Mouse (Mus musculus): ENCODE data around the gene Iqgap1. TPM values are rescaled to one million over a fixed set of nuclear protein-coding genes. Genes with fewer than 3 reads are reported as not detected.
"Not testable (repeated sequence)": the region's sequence is repeated elsewhere in the genome, so short reads cannot be mapped to it uniquely, and the experiment has no call there.

Iqgap1 gene
- polyA plus RNA-seq, 1 experiment from 2014 or later: 21.7 TPM

GRCm38 (mm10) chr7:80840937-80841336, 15.2 kb upstream of the Iqgap1 start:
- 79% methylated on average over 4 of the region's 4 CpGs for WGBS
- Histone ChIP-seq H3K4me2 (replicated peaks) (no peak overlapping the region), H3K9me3 (no peaks in the 10 kb centered on the region), H3K4me1 (no peaks in the 10 kb centered on the region), H3K9ac (replicated peaks) (no peak overlapping the region), H3K36me3 (no peaks in the 10 kb centered on the region), H3K4me3 (no peak overlapping the region), H3K27me3 (no peaks in the 10 kb centered on the region), H3K27ac (replicated peaks) (no peak overlapping the region)
- ATAC-seq (replicated peaks): no peak

- WGBS: 11% methylated on average over 1 of the region's 1 CpGs
- no peak for ATAC-seq (replicated peaks)
- no peak overlapping the region for H3K4me3 ChIP-seq
These were observed 14.5 kb upstream of the Iqgap1 start for GRCm38 (mm10) chr7:80840241-80840640.

DNA sequence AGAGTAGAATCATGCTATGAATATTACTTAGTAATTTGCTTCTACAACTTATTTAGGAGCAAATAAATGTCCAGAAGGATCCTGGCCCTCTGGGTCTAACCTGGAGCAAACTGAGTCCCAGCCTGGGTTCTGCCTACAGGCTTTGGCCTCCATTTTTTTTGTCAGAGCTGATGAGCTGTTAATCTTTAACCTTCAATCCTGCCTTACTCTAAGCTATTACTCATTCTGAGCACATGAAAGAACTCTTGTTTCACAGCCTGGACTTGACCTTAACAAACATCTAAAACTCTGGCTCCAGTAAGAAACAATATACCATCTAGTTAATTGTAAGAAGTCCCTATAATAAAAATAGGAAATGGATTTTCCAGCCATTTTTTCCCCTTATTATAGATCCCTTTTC, 14.0 kb upstream of the Iqgap1 start:
- Histone ChIP-seq H3K36me3 (no peaks in the 10 kb centered on the region), H3K4me1 (no peaks in the 10 kb centered on the region), H3K9ac (replicated peaks) (no peak overlapping the region), H3K4me3 (no peak overlapping the region), H3K4me2 (replicated peaks) (no peak overlapping the region), H3K27ac (replicated peaks) (no peak overlapping the region), H3K9me3 (no peaks in the 10 kb centered on the region), H3K27me3 (no peaks in the 10 kb centered on the region)
- no peak for ATAC-seq (replicated peaks)

More at GRCm38 (mm10) chr7:80840241-80840640, 14.5 kb upstream of the Iqgap1 start:
- no peaks in the 10 kb centered on the region for H3K36me3 ChIP-seq
- no peak overlapping the region for H3K9ac ChIP-seq (replicated peaks)
- H3K27me3 ChIP-seq: no peaks in the 10 kb centered on the region
- H3K9me3 ChIP-seq: no peaks in the 10 kb centered on the region
- H3K4me1 ChIP-seq: no peaks in the 10 kb centered on the region
- H3K27ac ChIP-seq (replicated peaks): no peak overlapping the region
- no peak overlapping the region for H3K4me2 ChIP-seq (replicated peaks)

DNA sequence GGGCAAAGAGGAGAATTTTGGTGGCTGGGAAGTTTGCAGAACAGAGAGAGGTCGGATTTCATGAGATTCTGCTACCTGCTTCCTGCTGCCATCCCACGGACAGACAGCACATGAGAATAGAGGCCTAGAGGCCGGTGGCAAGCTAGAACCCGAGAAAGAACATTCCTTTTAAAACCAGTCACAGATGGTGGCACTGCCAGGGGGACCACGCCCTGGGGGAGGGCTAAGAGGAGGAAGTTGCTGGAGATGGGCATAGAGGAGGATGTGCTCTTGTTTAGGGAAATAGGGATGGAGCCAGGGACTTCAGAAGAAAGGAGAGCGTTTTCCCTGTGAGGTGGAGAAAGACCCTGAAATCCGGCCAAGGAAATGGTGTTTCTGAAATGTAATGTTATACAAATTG, 12.5 kb upstream of the Iqgap1 start:
- Histone ChIP-seq H3K9ac (replicated peaks) (no peak overlapping the region), H3K4me2 (replicated peaks) (no peak overlapping the region), H3K27me3 (no peaks in the 10 kb centered on the region), H3K9me3 (no peaks in the 10 kb centered on the region), H3K4me3 (no peak overlapping the region), H3K4me1 (no peaks in the 10 kb centered on the region), H3K36me3 (no peaks in the 10 kb centered on the region), H3K27ac (replicated peaks) (no peak overlapping the region)
- no peak for ATAC-seq (replicated peaks)
- 50% methylated on average over 7 of the region's 7 CpGs for WGBS

GRCm38 (mm10) chr7:80837736-80838135, 12.0 kb upstream of the Iqgap1 start:
- H3K36me3 ChIP-seq: no peaks in the 10 kb centered on the region
- H3K27ac ChIP-seq (replicated peaks): no peak overlapping the region
- no peak overlapping the region for H3K4me2 ChIP-seq (replicated peaks)
- no peak overlapping the region for H3K4me3 ChIP-seq
- peaks cover 3% of the 10 kb centered on the region; the same call in 1 of the 2 replicates for H3K4me1 ChIP-seq
- ATAC-seq (replicated peaks): no peak
- H3K9ac ChIP-seq (replicated peaks): no peak overlapping the region
- no peaks in the 10 kb centered on the region for H3K27me3 ChIP-seq
- WGBS: 57% methylated on average over 9 of the region's 9 CpGs
- no peaks in the 10 kb centered on the region for H3K9me3 ChIP-seq

GRCm38 (mm10) chr7:80835984-80836652, 10.3 kb upstream of the Iqgap1 start:
- no peak overlapping the region for H3K4me2 ChIP-seq (replicated peaks)
- WGBS: 83% methylated on average over 4 of the region's 4 CpGs
- peaks cover 7% of the 10 kb centered on the region; the same call in 1 of the 2 replicates for H3K4me1 ChIP-seq
- no peaks in the 10 kb centered on the region for H3K9me3 ChIP-seq
- no peak overlapping the region for H3K9ac ChIP-seq (replicated peaks)
- H3K36me3 ChIP-seq: no peaks in the 10 kb centered on the region
- H3K4me3 ChIP-seq: no peak overlapping the region
- ATAC-seq (replicated peaks): no peak
- no peaks in the 10 kb centered on the region for H3K27me3 ChIP-seq
- H3K27ac ChIP-seq (replicated peaks): no peak overlapping the region

DNA sequence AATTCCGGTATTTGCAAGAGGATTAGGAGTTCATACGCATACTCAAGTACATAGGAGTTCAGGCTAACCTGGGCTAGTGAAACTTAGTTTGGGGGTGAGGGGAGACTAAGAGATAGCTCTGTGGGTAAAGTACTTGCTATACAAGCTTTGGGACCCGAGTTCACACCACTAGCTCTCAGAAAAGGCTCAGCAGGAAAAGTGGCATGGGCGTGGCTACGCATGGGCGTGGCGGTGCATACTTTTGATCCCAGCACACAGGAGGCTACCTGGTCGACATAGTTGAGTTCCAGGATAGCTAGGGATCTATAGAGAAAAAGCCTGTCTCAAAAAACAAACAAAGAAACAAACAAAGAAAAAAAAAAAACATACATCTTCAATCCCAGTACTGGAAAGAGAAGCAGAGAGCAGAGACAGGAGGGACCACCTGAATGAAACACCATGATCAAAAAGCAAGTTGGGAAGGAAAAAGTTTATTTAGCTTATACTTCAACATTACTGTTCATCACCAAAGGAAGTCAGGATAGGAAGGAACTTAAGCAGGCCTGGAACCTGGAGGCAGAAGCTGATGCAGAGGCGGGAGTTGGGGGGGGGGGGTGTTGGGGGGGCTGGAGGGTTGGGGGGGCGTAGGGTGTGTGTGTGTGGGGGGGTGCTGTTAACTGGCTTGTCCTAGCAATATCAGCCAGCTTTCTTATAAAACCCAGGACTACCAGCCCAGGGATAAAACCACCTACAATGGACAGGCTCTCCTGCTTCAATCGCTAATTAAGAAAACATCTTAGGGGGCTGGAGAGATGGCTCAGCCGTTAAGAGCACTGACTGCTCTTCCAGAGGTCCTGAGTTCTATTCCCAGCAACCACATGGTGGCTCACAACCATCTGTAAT, 8.1 kb upstream of the Iqgap1 start:
- Histone ChIP-seq H3K4me1 (peaks cover 7% of the 10 kb centered on the region; the same call in 1 of the 2 replicates), H3K9ac (replicated peaks) (no peak overlapping the region), H3K27me3 (no peaks in the 10 kb centered on the region), H3K36me3 (no peaks in the 10 kb centered on the region), H3K4me3 (no peak overlapping the region), H3K9me3 (no peaks in the 10 kb centered on the region), H3K4me2 (replicated peaks) (no peak overlapping the region), H3K27ac (replicated peaks) (no peak overlapping the region)
- no peak for ATAC-seq (replicated peaks)
- 40% methylated on average over 12 of the region's 12 CpGs for WGBS

DNA sequence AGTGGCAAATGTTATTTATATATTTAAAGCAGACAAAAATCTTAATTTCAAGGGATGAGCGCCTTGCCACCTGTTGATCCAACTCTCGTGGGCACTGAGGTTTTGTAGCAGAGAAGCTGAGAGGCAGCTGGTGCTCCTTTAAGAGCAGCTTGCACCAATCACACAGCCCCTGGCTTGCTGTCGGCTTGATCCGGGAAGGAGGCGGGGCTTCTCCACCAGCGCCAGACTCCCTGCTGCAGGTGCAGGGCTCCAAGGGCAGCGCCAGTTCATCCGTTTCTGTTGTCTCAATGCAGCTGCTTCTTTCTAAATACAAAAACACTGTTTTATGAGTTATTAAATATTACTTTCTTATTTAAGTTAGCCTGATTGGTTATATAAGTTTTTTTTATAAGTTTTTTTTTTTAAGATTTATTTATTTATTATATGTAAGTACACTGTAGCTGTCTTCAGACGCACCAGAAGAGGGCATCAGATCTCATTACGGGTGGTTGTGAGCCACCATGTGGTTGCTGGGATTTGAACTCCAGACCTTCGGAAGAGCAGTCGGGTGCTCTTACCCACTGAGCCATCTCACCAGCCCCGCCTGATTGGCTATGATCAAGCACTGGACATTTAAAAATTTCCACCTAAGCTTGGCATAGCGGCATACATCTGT, 7.3 kb upstream of the Iqgap1 start:
- H3K9me3 ChIP-seq; H3K27me3 ChIP-seq; H3K9ac ChIP-seq (replicated peaks); H3K4me3 ChIP-seq; H3K4me1 ChIP-seq; H3K36me3 ChIP-seq; H3K27ac ChIP-seq (replicated peaks): not testable (repeated sequence)
- ATAC-seq (replicated peaks): peak; percentile 78
- 17% methylated on average over 14 of the region's 14 CpGs for WGBS
- peak overlapping the region; percentile 23; the same call in 1 of the 2 replicates for H3K4me2 ChIP-seq (replicated peaks)

DNA sequence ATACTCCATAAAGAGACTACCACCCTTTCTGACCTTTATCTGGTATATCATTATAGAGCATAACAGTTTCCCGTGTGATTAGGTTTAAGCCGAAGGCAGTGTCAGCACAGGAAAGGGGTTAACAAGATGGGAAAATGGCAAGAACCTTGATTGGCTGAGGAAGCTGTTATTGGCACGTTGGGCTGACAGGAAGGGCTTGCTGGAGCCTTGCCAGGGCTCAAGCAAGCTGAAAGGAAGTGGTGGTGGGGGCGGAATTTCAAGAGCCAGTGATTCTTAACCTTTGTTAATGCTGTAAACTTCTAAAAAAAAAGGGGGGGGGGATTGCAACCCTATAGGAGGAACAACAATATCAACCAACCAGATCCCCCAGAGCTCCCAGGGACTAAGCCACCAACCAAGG, 6.4 kb upstream of the Iqgap1 start:
- Histone ChIP-seq H3K27me3 (no peaks in the 10 kb centered on the region), H3K4me1 (peaks cover 7% of the 10 kb centered on the region; the same call in 1 of the 2 replicates), H3K9me3 (no peaks in the 10 kb centered on the region), H3K9ac (replicated peaks) (no peak overlapping the region), H3K4me2 (replicated peaks) (no peak overlapping the region), H3K36me3 (no peaks in the 10 kb centered on the region), H3K4me3 (no peak overlapping the region), H3K27ac (replicated peaks) (no peak overlapping the region)
- WGBS: 28% methylated on average over 4 of the region's 4 CpGs
- ATAC-seq (replicated peaks): no peak

DNA sequence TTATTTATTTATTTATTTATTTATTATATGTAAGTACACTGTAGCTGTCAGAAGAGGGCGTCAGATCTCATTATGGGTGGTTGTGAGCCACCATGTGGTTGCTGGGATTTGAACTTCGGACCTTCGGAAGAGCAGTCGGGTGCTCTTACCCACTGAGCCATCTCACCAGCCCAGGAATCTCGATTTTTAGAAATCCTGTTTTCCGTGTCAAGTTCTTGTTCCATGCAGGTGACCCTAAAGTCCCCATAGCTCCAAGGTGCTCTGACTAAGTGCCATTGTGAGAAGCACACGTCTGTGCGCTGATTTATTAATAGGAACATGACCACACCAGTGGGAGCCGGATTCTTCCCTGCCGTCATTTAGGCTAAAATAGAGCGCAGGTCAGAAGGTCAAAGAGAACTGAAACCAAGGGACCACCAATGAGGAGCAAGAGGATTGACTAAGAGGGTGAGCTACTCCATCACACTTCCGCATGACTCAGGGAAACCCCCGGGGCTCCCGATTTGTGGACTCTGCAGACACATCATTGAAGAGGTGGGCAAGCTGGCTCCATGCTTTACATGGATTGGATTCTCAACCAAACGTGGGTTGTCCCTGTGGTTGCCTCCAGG, 4.5 kb upstream of the Iqgap1 start:
- Histone ChIP-seq H3K9me3 (no peaks in the 10 kb centered on the region), H3K27me3 (no peaks in the 10 kb centered on the region), H3K27ac (replicated peaks) (no peak overlapping the region), H3K4me3 (no peak overlapping the region), H3K9ac (replicated peaks) (no peak overlapping the region), H3K4me2 (replicated peaks) (no peak overlapping the region), H3K36me3 (no peaks in the 10 kb centered on the region), H3K4me1 (peaks cover 7% of the 10 kb centered on the region; the same call in 1 of the 2 replicates)
- WGBS: 90% methylated on average over 15 of the region's 15 CpGs
- no peak for ATAC-seq (replicated peaks)

GRCm38 (mm10) chr7:80828146-80828860, 2.5 kb upstream of the Iqgap1 start:
- H3K27me3 ChIP-seq: no peaks in the 10 kb centered on the region
- no peak overlapping the region for H3K4me2 ChIP-seq (replicated peaks)
- WGBS: 75% methylated on average over 18 of the region's 18 CpGs
- H3K36me3 ChIP-seq: no peaks in the 10 kb centered on the region
- no peak overlapping the region for H3K4me3 ChIP-seq
- H3K4me1 ChIP-seq: peaks cover 7% of the 10 kb centered on the region; the same call in 1 of the 2 replicates
- ATAC-seq (replicated peaks): no peak
- no peak overlapping the region for H3K9ac ChIP-seq (replicated peaks)
- no peak overlapping the region for H3K27ac ChIP-seq (replicated peaks)
- H3K9me3 ChIP-seq: no peaks in the 10 kb centered on the region
